In genomic region chr9:50451456-50452218, GRCm38 (mm10) we compare ENCODE assay signal across 8 mouse cellular contexts. TPM values are rescaled to one million over a fixed set of nuclear protein-coding genes. Genes with fewer than 3 reads are reported as not detected.
DNase-seq lines count a peak whose midpoint lies in the region; ATAC-seq and TF ChIP-seq lines count a peak whose summit lies in the region.

No protein-coding gene starts in this region.

- peak; percentile 42; the same call in 1 of the 2 replicates for ATAC-seq in lung, embryonic 15.5 days (ENCODE audit: borderline replicate concordance, extremely low read depth, low FRiP score, low TSS enrichment)
- peak; percentile 63 for ATAC-seq in embryonic facial prominence, embryonic 15.5 days (ENCODE audit: insufficient number of reproducible peaks, low FRiP score, low TSS enrichment, low read depth)
- ATAC-seq in hindbrain, embryonic 16.5 days = peak; percentile 76
- ATAC-seq in liver, postnatal 0 days = peak; percentile 40; the same call in 1 of the 2 replicates

- H3K36me3 ChIP-seq in lung, embryonic 15.5 days = no peaks in the 10 kb centered on the region
- H3K36me3 ChIP-seq in embryonic facial prominence, embryonic 15.5 days = no peaks in the 10 kb centered on the region
- no peaks in the 10 kb centered on the region for H3K36me3 ChIP-seq in hindbrain, embryonic 16.5 days (ENCODE audit: control insufficient read depth, insufficient read depth, low read length)
- no peaks in the 10 kb centered on the region for H3K36me3 ChIP-seq in liver, postnatal 0 days (replicated peaks; ENCODE audit: insufficient read depth, low read length)

- no peaks in the 10 kb centered on the region for H3K9me3 ChIP-seq in lung, embryonic 15.5 days
- H3K9me3 ChIP-seq in embryonic facial prominence, embryonic 15.5 days (replicated peaks) = no peaks in the 10 kb centered on the region
- no peaks in the 10 kb centered on the region for H3K9me3 ChIP-seq in hindbrain, embryonic 16.5 days (ENCODE audit: control insufficient read depth, low read length)
- H3K9me3 ChIP-seq in liver, postnatal 0 days (ENCODE audit: low read length) = no peaks in the 10 kb centered on the region

- H3K4me2 ChIP-seq in lung, embryonic 15.5 days = peak overlapping the region; percentile 18; the same call in 1 of the 2 replicates
- H3K4me2 ChIP-seq in embryonic facial prominence, embryonic 15.5 days (replicated peaks) = no peak overlapping the region
- H3K4me2 ChIP-seq in hindbrain, embryonic 16.5 days (ENCODE audit: low read length) = peak overlapping the region; percentile 37
- H3K4me2 ChIP-seq in liver, postnatal 0 days (ENCODE audit: low read depth, low read length) = peak overlapping the region; percentile 36

- no peak overlapping the region for H3K27ac ChIP-seq in lung, embryonic 15.5 days
- H3K27ac ChIP-seq in embryonic facial prominence, embryonic 15.5 days (replicated peaks) = peak overlapping the region; percentile 40; the same call in 1 of the 2 replicates
- H3K27ac ChIP-seq in hindbrain, embryonic 16.5 days (ENCODE audit: low read depth, low read length) = peak overlapping the region; percentile 73
- H3K27ac ChIP-seq in liver, postnatal 0 days (ENCODE audit: low read depth) = 0 out of 2 replicates have a peak overlapping the region, but pooled peaks have one; percentile 7

- DNase-seq in lung, postnatal 14 days = no peak
- no peak for DNase-seq in liver, postnatal 0 days
- peak; percentile 69 to 82 for DNase-seq in right cerebral cortex, postnatal 10 days (ENCODE audit: low spot score in 2 of 2)
- no peak for DNase-seq in ovary, adult 18-20 months (ENCODE audit: low spot score)
- DNase-seq in lung, adult 2 months = no peak

- TF ChIP-seq CTCF in liver, postnatal 0 days (IDR thresholded peaks at IDR 0.05; ENCODE audit: low read depth) = no peak
- no peak for TF ChIP-seq CTCF in lung, adult 2 months (IDR thresholded peaks at IDR 0.05; ENCODE audit: insufficient read depth, low read length)

- no peak overlapping the region for H3K9ac ChIP-seq in lung, embryonic 15.5 days
- H3K9ac ChIP-seq in embryonic facial prominence, embryonic 15.5 days = no peak overlapping the region
- H3K9ac ChIP-seq in hindbrain, embryonic 16.5 days (ENCODE audit: low read depth, low read length) = no peak overlapping the region
- no peak overlapping the region for H3K9ac ChIP-seq in liver, postnatal 0 days (replicated peaks)

- no peaks in the 10 kb centered on the region for H3K27me3 ChIP-seq in lung, embryonic 15.5 days
- no peaks in the 10 kb centered on the region for H3K27me3 ChIP-seq in embryonic facial prominence, embryonic 15.5 days
- H3K27me3 ChIP-seq in hindbrain, embryonic 16.5 days (replicated peaks; ENCODE audit: control insufficient read depth, insufficient read depth, low read length) = no peaks in the 10 kb centered on the region
- no peaks in the 10 kb centered on the region for H3K27me3 ChIP-seq in liver, postnatal 0 days (ENCODE audit: insufficient read depth, low read length)

- no peak for TF ChIP-seq EP300 in liver, postnatal 0 days (IDR thresholded peaks at IDR 0.05; ENCODE audit: low read depth)

- H3K4me1 ChIP-seq in lung, embryonic 15.5 days = no peaks in the 10 kb centered on the region
- peaks cover 5% of the 10 kb centered on the region; the same call in 1 of the 2 replicates for H3K4me1 ChIP-seq in embryonic facial prominence, embryonic 15.5 days
- H3K4me1 ChIP-seq in hindbrain, embryonic 16.5 days (ENCODE audit: control insufficient read depth, insufficient read depth, low read depth, low read length) = peaks cover 7% of the 10 kb centered on the region
- no peaks in the 10 kb centered on the region for H3K4me1 ChIP-seq in liver, postnatal 0 days (ENCODE audit: insufficient read depth)
- H3K4me1 ChIP-seq in lung, adult 2 months (ENCODE audit: control insufficient read depth, insufficient read depth, low read length) = no peaks in the 10 kb centered on the region

- H3K4me3 ChIP-seq in lung, embryonic 15.5 days = no peak overlapping the region
- no peak overlapping the region for H3K4me3 ChIP-seq in embryonic facial prominence, embryonic 15.5 days (replicated peaks)
- peak overlapping the region; percentile 15; the same call in 1 of the 2 replicates for H3K4me3 ChIP-seq in hindbrain, embryonic 16.5 days (ENCODE audit: low read length)
- H3K4me3 ChIP-seq in liver, postnatal 0 days (ENCODE audit: low read depth, low read length) = no peak overlapping the region
- H3K4me3 ChIP-seq in lung, adult 2 months (replicated peaks; ENCODE audit: extremely low read depth, low read depth, low read length) = no peak overlapping the region

- WGBS in lung, embryonic 15.5 days = 46% methylated on average over 9 of the region's 9 CpGs
- 56% methylated on average over 9 of the region's 9 CpGs for WGBS in embryonic facial prominence, embryonic 15.5 days
- WGBS in hindbrain, embryonic 16.5 days = 34% methylated on average over 9 of the region's 9 CpGs
- WGBS in liver, postnatal 0 days (ENCODE audit: insufficient replicate concordance) = 37% methylated on average over 9 of the region's 9 CpGs
- WGBS in lung, adult 2 months = 44% methylated on average over 9 of the region's 9 CpGs

- no peak for TF ChIP-seq POLR2A in lung, adult 2 months (IDR thresholded peaks at IDR 0.05; ENCODE audit: borderline replicate concordance, extremely low read depth, low read depth, low read length)

RNA-seq across cellular contexts. Expression of gene Plet1, which starts 42.7 kb away (rescaled TPM):
- 1.6 TPM in 2 replicates for polyA plus RNA-seq in lung, embryonic 15.5 days (2015; fragmentation: Nextera tagmentation; extraction: Ambion mirVana)
- 11.7 and 15.6 TPM in 2 replicates for polyA plus RNA-seq in embryonic facial prominence, embryonic 15.5 days (2015; fragmentation: Nextera tagmentation; extraction: Ambion mirVana)
- polyA plus RNA-seq in hindbrain, embryonic 16.5 days (2015; fragmentation: Nextera tagmentation; extraction: Ambion mirVana) = 0.90 and 1.1 TPM in 2 replicates
- polyA plus RNA-seq in liver, postnatal 0 days (2015; fragmentation: Nextera tagmentation; extraction: Ambion mirVana) = 0.71 and 1.0 TPM in 2 replicates
- 53.4 and 55.7 TPM in 2 replicates for polyA plus RNA-seq in lung, adult 2 months (2012; rRNA removed)

Comparison
In these comparisons a context has a peak if more than half of its experiments do, and no peak if none do; other contexts are left out.
1. DNase-seq: peak in right cerebral cortex, postnatal 10 days (2 of 2); none in lung, postnatal 14 days (single experiment), liver, postnatal 0 days (single experiment), ovary, adult 18-20 months (single experiment) and lung, adult 2 months (single experiment).
2. Peak in every context shown above with its lines, with median percentiles within 50 percentile points of each other: ATAC-seq.